Mouse (Mus musculus) hematopoietic multipotent progenitor cell, adult 10-12 weeks (in vitro differentiated cells): ENCODE measurements around the gene Usp35. TPM values are rescaled to one million over a fixed set of nuclear protein-coding genes. Genes with fewer than 3 reads are reported as not detected.

Experiments
- polyA plus RNA-seq: library from polyadenylated mRNA; stranded (reverse); fragments of >175 nt; gene quantifications from 2 replicates; pipeline ENCODE4 v1.2.3, GENCODE M21; 2012; ENCODE audit warnings: low replicate concordance

Gene Usp35
- 3.8 and 6.6 TPM in 2 replicates for polyA plus RNA-seq

DNA sequence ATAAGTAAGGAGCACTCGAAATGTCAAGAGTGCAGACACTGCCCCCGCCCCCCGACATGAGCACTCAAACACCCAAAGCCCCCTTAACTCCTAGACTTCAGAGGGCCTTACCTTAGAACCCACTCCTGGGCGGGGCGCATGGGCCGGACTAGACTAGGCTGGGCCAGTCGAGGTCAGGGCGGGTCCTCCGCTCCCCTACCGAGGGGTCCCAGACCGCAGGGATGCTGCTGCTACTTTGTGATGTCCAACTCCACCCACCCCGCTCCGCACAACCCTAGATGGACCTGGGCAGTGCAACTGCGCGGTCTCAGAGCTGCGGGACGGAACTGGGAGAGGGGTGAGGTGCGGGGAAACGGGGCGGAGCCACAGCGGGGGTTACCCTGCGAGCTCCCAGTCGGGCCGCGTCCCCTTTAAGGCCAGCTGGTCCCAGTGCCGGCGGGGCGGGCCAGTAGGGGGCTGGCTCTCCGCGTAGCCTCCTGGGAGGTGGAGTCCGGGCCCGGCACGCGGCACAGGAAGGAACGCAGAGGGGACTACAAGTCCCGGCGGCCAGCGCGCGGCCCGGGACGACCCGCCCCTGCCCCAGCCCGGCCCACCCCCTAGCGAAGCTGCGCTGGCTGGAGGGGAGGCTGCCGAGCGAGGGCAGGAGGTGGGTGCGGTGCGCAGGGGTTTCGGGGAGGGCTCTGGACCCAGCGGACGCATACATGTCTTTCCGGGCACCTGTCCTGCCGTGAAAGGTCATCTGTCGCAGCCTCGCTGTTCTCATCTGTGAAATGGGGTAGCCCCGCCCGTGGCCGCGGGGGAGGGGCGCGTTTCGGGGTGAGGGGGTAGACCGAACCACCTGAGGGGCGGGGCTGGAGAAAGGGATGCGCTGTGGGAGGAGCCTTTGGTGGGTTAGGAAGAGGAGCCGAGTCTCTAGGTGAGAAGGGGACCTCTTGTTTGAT is at the start of gene Usp35, which contains the start of gene Kctd21:
Gene Usp35 (minus strand): TSS at position 295 of the 941 bp plus-strand sequence.
Gene Kctd21 (plus strand): TSS at position 602 of the 941 bp plus-strand sequence.

Other genes with a start within 250 kb of the Usp35 start
- 0.53 and 1.5 TPM in 2 replicates for gene Kctd21, start 307 bp upstream of the Usp35 start, polyA plus RNA-seq
- 0.95 and 1.2 TPM in 2 replicates for gene Alg8, start 39.6 kb upstream of the Usp35 start, polyA plus RNA-seq
- gene Ndufc2, start 68.0 kb upstream of the Usp35 start, polyA plus RNA-seq, result 38.2 and 144 TPM in 2 replicates
- 0.09 TPM in 1 of 2 replicates, not detected in the other for gene Thrsp, start 85.7 kb upstream of the Usp35 start, polyA plus RNA-seq
- gene Kctd14, start 119.3 kb upstream of the Usp35 start, polyA plus RNA-seq, result 3.1 and 6.1 TPM in 2 replicates
- gene Ints4, start 148.9 kb upstream of the Usp35 start, polyA plus RNA-seq, result 6.7 and 8.2 TPM in 2 replicates
- gene Aamdc, start 247.5 kb upstream of the Usp35 start, polyA plus RNA-seq, result 2.3 and 6.9 TPM in 2 replicates
- gene Rsf1, start 247.9 kb upstream of the Usp35 start, polyA plus RNA-seq, result 15.9 and 23.0 TPM in 2 replicates